ENCODE assay signal across 16 mouse cellular contexts in genomic region chr7:90694050-90694449, GRCm38 (mm10).
DNase-seq lines count a peak whose midpoint lies in the region; ATAC-seq lines count a peak whose summit lies in the region.
"Had no signal": no experiment of that assay in that cellular context is flagged by ENCODE, and none has a peak within 500 bp of the region (broad histone marks: within the 10 kb centered on the region; RNA-seq: fewer than 3 reads in every experiment).

No protein-coding gene starts in this region.

- no peak for DNase-seq in cerebellum, adult 11-12 months
- peak; percentile 49 to 50 for DNase-seq in frontal cortex, adult 2 months (ENCODE audit: extremely low spot score in 1 of 2, low spot score in 1 of 2)
- no peak for DNase-seq in frontal cortex, postnatal 25 days (ENCODE audit: low spot score in 2 of 2)
- peak; percentile 29 for DNase-seq in retina, adult 2 months (ENCODE audit: low read depth, low spot score)
- DNase-seq in retina, postnatal 1 day: no peak
- peak; percentile 89 for DNase-seq in telencephalon, adult 2 months (ENCODE audit: low read depth, low spot score)
- no peak for DNase-seq in thymus, adult 18-20 months
- DNase-seq: adrenal gland, postnatal 36 days; gastrocnemius, postnatal 36 days; heart, postnatal 10 days; kidney, adult 8-10 months; thymus, postnatal 25 days had no signal

- ATAC-seq in cerebellum, adult (ENCODE audit: insufficient number of reproducible peaks, low FRiP score, low TSS enrichment): peak; percentile 65; the same call in 1 of the 2 replicates
- ATAC-seq: CD4-positive, CD25-positive, alpha-beta regulatory T cell, adult 4 months; inflammation-experienced regulatory T-cells, adult 6 months; midbrain, embryonic 15.5 days had no signal

Comparison
In these comparisons a context has a peak if more than half of its experiments do, and no peak if none do; other contexts are left out.
1. DNase-seq: peak in frontal cortex, adult 2 months (2 of 2), retina, adult 2 months (single experiment) and telencephalon, adult 2 months (single experiment); none in cerebellum, adult 11-12 months (single experiment), frontal cortex, postnatal 25 days (0 of 2), retina, postnatal 1 day (single experiment) and thymus, adult 18-20 months (0 of 2).